Mouse (Mus musculus) erythroblast, embryonic 14.5 days (primary cell): ENCODE data around the gene Dkkl1.

Experiments
- GATA1 ChIP-seq: IDR thresholded peaks from 2 replicates; pipeline ENCODE4 v1.6.1; 2012; ENCODE audit warnings: low read length, inconsistent platforms, mixed read lengths
- TAL1 ChIP-seq: IDR thresholded peaks from 3 replicates; pipeline ENCODE4 v1.6.1; 2012; ENCODE audit warnings: low read length, inconsistent platforms, mixed read lengths

DNA sequence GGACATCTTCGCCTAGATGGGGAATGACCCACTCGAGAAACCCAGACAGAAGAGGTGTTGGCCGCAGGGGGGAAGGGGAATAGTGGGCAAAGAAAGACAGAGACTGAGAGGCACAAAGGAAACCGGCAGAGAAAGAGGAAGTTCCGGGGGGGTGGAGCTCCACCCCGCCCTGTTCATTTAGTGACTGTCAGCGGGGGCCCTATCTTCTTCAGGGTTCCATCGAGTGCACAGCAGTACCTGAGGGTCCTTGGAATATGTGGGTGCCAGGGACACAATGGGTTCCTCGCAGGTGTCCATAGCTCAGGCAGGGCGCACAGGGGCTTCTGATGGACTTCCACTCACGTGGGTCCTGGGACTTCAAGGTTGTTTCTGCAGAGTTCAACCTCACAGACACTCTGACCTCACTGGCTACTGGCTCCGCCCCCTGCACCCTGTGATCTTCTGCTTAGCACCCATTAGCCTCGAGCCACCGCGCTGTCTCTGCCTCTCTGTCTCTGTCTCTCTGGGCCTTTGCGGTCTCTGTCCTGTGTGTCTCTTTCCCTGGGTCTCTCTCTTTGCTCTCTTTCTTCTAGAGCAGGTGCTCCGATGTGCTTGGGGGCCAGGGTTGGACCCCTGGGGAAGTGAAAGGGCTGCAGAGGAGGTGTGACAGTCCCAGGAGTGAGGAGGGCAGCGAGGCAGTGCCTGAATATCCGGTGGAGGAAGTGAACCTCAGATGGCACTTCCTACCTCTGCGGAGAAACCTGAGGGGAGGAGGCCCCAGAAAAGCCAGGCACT is 27.0 kb upstream of the Dkkl1 start, which contains the start of gene Cd37:
- TF ChIP-seq GATA1 (no peak), TAL1 (no peak)
